Mouse (Mus musculus): ENCODE measurements at regions not wholly inside any gene's neighbourhood (a gene's known extent, or its start where the extent isn't known, plus 50 kb on each side); places are given as distances from the start of the nearest gene placed in this dataset.

- no peak for DNase-seq (ENCODE audit: low spot score in 2 of 2)
Measured at GRCm38 (mm10) chr6:10803383-10803782, 1103.9 kb downstream of the Ndufa4 start.

GRCm38 (mm10) chr6:10758620-10759311, 1148.5 kb downstream of the Ndufa4 start:
- no peak for DNase-seq (ENCODE audit: low spot score in 2 of 2)

- DNase-seq (ENCODE audit: low spot score in 2 of 2) = no peak
Measured at GRCm38 (mm10) chr6:10758051-10758450, 1149.2 kb downstream of the Ndufa4 start.

GRCm38 (mm10) chr6:10744056-10744455, 1163.2 kb downstream of the Ndufa4 start:
- DNase-seq (ENCODE audit: low spot score in 2 of 2) = peak in 1 of 2 experiments; percentile 4

GRCm38 (mm10) chr6:10722566-10722965, 1184.7 kb downstream of the Ndufa4 start:
- no peak for DNase-seq (ENCODE audit: low spot score in 2 of 2)

GRCm38 (mm10) chr6:10690526-10690925, 1216.8 kb downstream of the Ndufa4 start:
- DNase-seq (ENCODE audit: low spot score in 2 of 2) = peak in 1 of 2 experiments; percentile 6
